In genomic region chr1:171816991-171817390, GRCm38 (mm10) we compare ENCODE assay signal across 29 mouse cellular contexts. TPM values are rescaled to one million over a fixed set of nuclear protein-coding genes. Genes with fewer than 3 reads are reported as not detected.
DNase-seq lines count a peak whose midpoint lies in the region; ATAC-seq lines count a peak whose summit lies in the region.
"Had no signal": no experiment of that assay in that cellular context is flagged by ENCODE, and none has a peak within 500 bp of the region (broad histone marks: within the 10 kb centered on the region; RNA-seq: fewer than 3 reads in every experiment).

No protein-coding gene starts in this region.

- 84% methylated on average over 4 of the region's 4 CpGs for WGBS in midbrain, embryonic 13.5 days
- 82% methylated on average over 4 of the region's 4 CpGs for WGBS in midbrain, embryonic 15.5 days

- ATAC-seq in midbrain, embryonic 13.5 days = no peak
- ATAC-seq in midbrain, embryonic 15.5 days (replicated peaks) = no peak
- peak; percentile 41; the same call in 1 of the 2 replicates for ATAC-seq in common myeloid progenitor, adult 5-6 weeks (replicated peaks; ENCODE audit: low read depth, poor library complexity, severe bottlenecking)
- peak; percentile 32 for ATAC-seq in megakaryocyte, adult 5-6 weeks (ENCODE audit: poor library complexity, severe bottlenecking)
- ATAC-seq: CD4-positive, CD25-positive, alpha-beta regulatory T cell, adult 4 months; forebrain, embryonic 15.5 days; hindbrain, embryonic 16.5 days; Patski had no signal

- no peaks in the 10 kb centered on the region for H3K27me3 ChIP-seq in midbrain, embryonic 13.5 days
- H3K27me3 ChIP-seq in midbrain, embryonic 15.5 days (replicated peaks) = no peaks in the 10 kb centered on the region
- H3K27me3 ChIP-seq: embryonic facial prominence, embryonic 13.5 days; forebrain, embryonic 12.5 days; forebrain, embryonic 15.5 days; heart, embryonic 13.5 days; hindbrain, embryonic 13.5 days; Patski had no signal

- H3K36me3 ChIP-seq in midbrain, embryonic 13.5 days = no peaks in the 10 kb centered on the region
- H3K36me3 ChIP-seq in midbrain, embryonic 15.5 days (replicated peaks) = no peaks in the 10 kb centered on the region
- H3K36me3 ChIP-seq: embryonic facial prominence, embryonic 10.5 days; embryonic facial prominence, embryonic 13.5 days; forebrain, embryonic 12.5 days; forebrain, embryonic 15.5 days; heart, embryonic 10.5 days; heart, embryonic 13.5 days; hindbrain, embryonic 10.5 days; hindbrain, embryonic 13.5 days had no signal

- no peaks in the 10 kb centered on the region for H3K4me1 ChIP-seq in midbrain, embryonic 13.5 days (replicated peaks)
- H3K4me1 ChIP-seq in midbrain, embryonic 15.5 days = no peaks in the 10 kb centered on the region
- H3K4me1 ChIP-seq: embryonic facial prominence, embryonic 10.5 days; embryonic facial prominence, embryonic 13.5 days; forebrain, embryonic 12.5 days; forebrain, embryonic 15.5 days; heart, embryonic 10.5 days; heart, embryonic 13.5 days; hindbrain, embryonic 10.5 days; hindbrain, embryonic 13.5 days had no signal

- H3K9ac ChIP-seq in midbrain, embryonic 13.5 days (replicated peaks) = 0 out of 2 replicates have a peak overlapping the region, but pooled peaks have one; percentile 2
- no peak overlapping the region for H3K9ac ChIP-seq in midbrain, embryonic 15.5 days
- H3K9ac ChIP-seq: embryonic facial prominence, embryonic 13.5 days; forebrain, embryonic 12.5 days; forebrain, embryonic 15.5 days; heart, embryonic 13.5 days; hindbrain, embryonic 13.5 days had no signal

- H3K27ac ChIP-seq in midbrain, embryonic 13.5 days = no peak overlapping the region
- H3K27ac ChIP-seq in midbrain, embryonic 15.5 days = no peak overlapping the region
- H3K27ac ChIP-seq: embryonic facial prominence, embryonic 10.5 days; embryonic facial prominence, embryonic 13.5 days; forebrain, embryonic 12.5 days; forebrain, embryonic 15.5 days; heart, adult 2 months; heart, embryonic 10.5 days; heart, embryonic 13.5 days; hindbrain, embryonic 10.5 days; hindbrain, embryonic 13.5 days had no signal

- no peak overlapping the region for H3K4me3 ChIP-seq in midbrain, embryonic 13.5 days (replicated peaks)
- no peak overlapping the region for H3K4me3 ChIP-seq in midbrain, embryonic 15.5 days
- H3K4me3 ChIP-seq: embryonic facial prominence, embryonic 10.5 days; embryonic facial prominence, embryonic 13.5 days; erythroblast, embryonic 14.5 days; forebrain, embryonic 12.5 days; forebrain, embryonic 15.5 days; heart, adult 2 months; heart, embryonic 10.5 days; heart, embryonic 13.5 days; hindbrain, embryonic 10.5 days; hindbrain, embryonic 13.5 days had no signal

- intact Hi-C loops in left cerebral cortex, postnatal 36 days (cut with DNase I) = loop anchor here (2.0 kb wide), 1 partner anchor 184 kb away; no protein-coding TSS in a partner anchor
- intact Hi-C loops in heart, postnatal 36 days (cut with DNase I) = no loop called here

- H3K9me3 ChIP-seq in midbrain, embryonic 13.5 days = no peaks in the 10 kb centered on the region
- no peaks in the 10 kb centered on the region for H3K9me3 ChIP-seq in midbrain, embryonic 15.5 days
- H3K9me3 ChIP-seq: embryonic facial prominence, embryonic 10.5 days; embryonic facial prominence, embryonic 13.5 days; forebrain, embryonic 12.5 days; forebrain, embryonic 15.5 days; heart, embryonic 10.5 days; heart, embryonic 13.5 days; hindbrain, embryonic 10.5 days; hindbrain, embryonic 13.5 days had no signal

- no peak for DNase-seq in retina, embryonic 14.5 days (ENCODE audit: low spot score)
- DNase-seq in left cerebral cortex, postnatal 36 days (ENCODE audit: low spot score in 2 of 2) = no peak
- no peak for DNase-seq in heart, postnatal 36 days
- DNase-seq: adrenal gland, postnatal 10 days; adrenal gland, postnatal 36 days; cerebellum, adult 2 months; cerebellum, adult 9-11 months; cerebellum, postnatal 25 days; embryo, embryonic 11 days; gastrocnemius, postnatal 25 days; heart, adult 2 months; heart, postnatal 14 days had no signal

- H3K4me2 ChIP-seq in midbrain, embryonic 13.5 days (replicated peaks) = no peak overlapping the region
- H3K4me2 ChIP-seq in midbrain, embryonic 15.5 days = no peak overlapping the region
- H3K4me2 ChIP-seq: embryonic facial prominence, embryonic 13.5 days; forebrain, embryonic 12.5 days; forebrain, embryonic 15.5 days; heart, embryonic 13.5 days; hindbrain, embryonic 13.5 days had no signal

RNA-seq across cellular contexts. Expression of gene Cd84, which starts 22.5 kb away (rescaled TPM):
- polyA plus RNA-seq in midbrain, embryonic 13.5 days (2015; fragmentation: Nextera tagmentation; extraction: Ambion mirVana) = 0.66 and 0.82 TPM in 2 replicates
- 0.74 and 1.1 TPM in 2 replicates for polyA plus RNA-seq in midbrain, embryonic 15.5 days (2015; fragmentation: Nextera tagmentation; extraction: Ambion mirVana)
- 63.3 and 80.2 TPM in 2 replicates for total RNA-seq in common myeloid progenitor, adult 5-6 weeks (2017)
- 153 and 188 TPM in 2 replicates for total RNA-seq in megakaryocyte, adult 5-6 weeks (2015)
- 269 and 296 TPM in 2 replicates for total RNA-seq in megakaryocyte, adult 5-6 weeks (2017)
- 1 to 10 TPM; 2.0 to 2.2 TPM for total RNA-seq in left cerebral cortex, postnatal 36 days (2021)
- 1 to 10 TPM; 3.0 to 3.1 TPM for total RNA-seq in heart, postnatal 36 days (2021)
- polyA plus RNA-seq: C2C12; erythroblast, embryonic 14.5 days had no signal

RNA-seq across cellular contexts. Expression of gene Slamf1, which starts 50.1 kb away (rescaled TPM):
- polyA plus RNA-seq in midbrain, embryonic 13.5 days (2015; fragmentation: Nextera tagmentation; extraction: Ambion mirVana) = 0.14 and 0.22 TPM in 2 replicates
- 0.10 and 0.19 TPM in 2 replicates for polyA plus RNA-seq in midbrain, embryonic 15.5 days (2015; fragmentation: Nextera tagmentation; extraction: Ambion mirVana)
- 4.1 and 4.6 TPM in 2 replicates for total RNA-seq in common myeloid progenitor, adult 5-6 weeks (2017)
- total RNA-seq in megakaryocyte, adult 5-6 weeks (2015) = not detected in 2 replicates
- total RNA-seq in megakaryocyte, adult 5-6 weeks (2017) = not detected in 2 replicates
- total RNA-seq in left cerebral cortex, postnatal 36 days (2021) = under 1 TPM; 0.32 TPM
- total RNA-seq in heart, postnatal 36 days (2021) = under 1 TPM; 0.57 to 0.58 TPM
- total RNA-seq: gastrocnemius, postnatal 25 days had no signal
- polyA plus RNA-seq: C2C12; cerebellum, adult 2 months had no signal

Comparison
In these comparisons a context has a peak if more than half of its experiments do, and no peak if none do; other contexts are left out.
1. ATAC-seq: peak in common myeloid progenitor, adult 5-6 weeks (single experiment) and megakaryocyte, adult 5-6 weeks (single experiment); none in midbrain, embryonic 13.5 days (single experiment) and midbrain, embryonic 15.5 days (single experiment).
2. RNA of gene Cd84, which starts 22.5 kb away (total RNA-seq): 153 to 296 TPM in megakaryocyte, adult 5-6 weeks and 63.3 to 80.2 TPM in common myeloid progenitor, adult 5-6 weeks; 3.0 to 3.1 TPM in heart, postnatal 36 days and 2.0 to 2.2 TPM in left cerebral cortex, postnatal 36 days; every median in the first group is over 10 times any median in the second.